Mouse (Mus musculus) CH12.LX (cell line): ENCODE measurements at regions not wholly inside any gene's neighbourhood (a gene's known extent, or its start where the extent isn't known, plus 50 kb on each side); places are given as distances from the start of the nearest gene placed in this dataset.

ENCODE experiments used
- DNase-seq: peaks from one replicate; pipeline ENCODE4 v3.0.0-alpha.2; 2013; ENCODE audit errors: extremely low read depth
- H3K27ac ChIP-seq: 2 replicates; pipeline ENCODE4 v1.5.1; 2012; ENCODE audit warnings: low read depth, mild to moderate bottlenecking, control low read depth, moderate library complexity; ENCODE audit not compliant: insufficient read depth
- H3K27me3 ChIP-seq: replicated peaks from 2 replicates; pipeline ENCODE3; 2012; ENCODE audit warnings: inconsistent platforms
- H3K36me3 ChIP-seq, 2 experiments: replicated peaks in 1 of 2; 2 replicates each; pipeline versions ENCODE3 to v1.6.1; 2012; ENCODE audit warnings: inconsistent platforms in 1 of 2, low read length in 1 of 2, mild to moderate bottlenecking in 1 of 2, mixed read lengths in 1 of 2, moderate library complexity in 1 of 2; ENCODE audit not compliant: control insufficient read depth in 1 of 2, insufficient read depth in 1 of 2
- H3K4me1 ChIP-seq, 2 experiments: 2 replicates each; pipeline ENCODE4 v1.6.1; 2012; ENCODE audit warnings: inconsistent platforms in 1 of 2, moderate library complexity in 1 of 2; ENCODE audit not compliant: insufficient read depth in 2 of 2, control insufficient read depth in 1 of 2
- H3K4me2 ChIP-seq: 2 replicates; pipeline ENCODE4 v1.6.1; 2012; ENCODE audit warnings: low read depth, mild to moderate bottlenecking, control low read depth; ENCODE audit not compliant: poor library complexity, insufficient read depth, severe bottlenecking
- H3K4me3 ChIP-seq, 3 experiments: fragments of 150-350 bp in 1 of 3; sonication (generic) in 1 of 3; replicated peaks in 1 of 3; 2 replicates each; pipeline versions ENCODE3 to v1.5.1; 2011 to 2012; ENCODE audit warnings: low read depth in 2 of 3, low read length in 2 of 3, mild to moderate bottlenecking in 2 of 3, moderate library complexity in 2 of 3, control low read depth in 1 of 3, improper control_type of control experiment in 1 of 3, inconsistent platforms in 1 of 3, mixed read lengths in 1 of 3; ENCODE audit not compliant: poor library complexity in 1 of 3
- H3K79me2 ChIP-seq: replicated peaks from 2 replicates; pipeline ENCODE4 v1.6.1; 2012; ENCODE audit warnings: mild to moderate bottlenecking, moderate library complexity; ENCODE audit not compliant: control insufficient read depth, poor library complexity, insufficient read depth, severe bottlenecking; ENCODE audit errors: extremely low read depth
- H3K9ac ChIP-seq: 2 replicates; pipeline ENCODE4 v1.6.1; 2012; ENCODE audit warnings: low read depth, mild to moderate bottlenecking, control low read depth, moderate library complexity; ENCODE audit not compliant: insufficient read depth
- H3K9me3 ChIP-seq: replicated peaks from 2 replicates; pipeline ENCODE3; 2012; ENCODE audit warnings: low read length, inconsistent platforms, mixed read lengths
- BHLHE40 ChIP-seq: IDR thresholded peaks from 2 replicates; pipeline ENCODE4 v1.6.1; 2011; ENCODE audit warnings: mild to moderate bottlenecking, low read depth, low read length, improper control_type of control experiment
- EP300 ChIP-seq: IDR thresholded peaks from 2 replicates; pipeline ENCODE4 v1.6.1; 2011; ENCODE audit warnings: low read length, improper control_type of control experiment
- ETS1 ChIP-seq: conservative IDR thresholded peaks from 2 replicates; pipeline ENCODE4 v1.6.1; 2012; ENCODE audit warnings: low read depth, mild to moderate bottlenecking, inconsistent platforms, low read length, improper control_type of control experiment, moderate library complexity
- GABPA ChIP-seq: IDR thresholded peaks from 2 replicates; pipeline ENCODE4 v1.6.1; 2012; ENCODE audit warnings: low read depth, low read length, improper control_type of control experiment, inconsistent platforms; ENCODE audit not compliant: insufficient replicate concordance
- JUND ChIP-seq: conservative IDR thresholded peaks from 2 replicates; pipeline ENCODE4 v1.6.1; 2011; ENCODE audit warnings: low read depth, low read length, improper control_type of control experiment
- KAT2A ChIP-seq: IDR thresholded peaks from 2 replicates; pipeline ENCODE4 v1.6.1; 2012; ENCODE audit warnings: low read length, improper control_type of control experiment, inconsistent platforms; ENCODE audit not compliant: insufficient replicate concordance
- MAX ChIP-seq: IDR thresholded peaks from 2 replicates; pipeline ENCODE4 v1.6.1; 2011; ENCODE audit warnings: low read length, improper control_type of control experiment
- MAZ ChIP-seq: IDR thresholded peaks from 2 replicates; pipeline ENCODE4 v1.6.1; 2012; ENCODE audit warnings: low read depth, mild to moderate bottlenecking, inconsistent platforms, low read length, improper control_type of control experiment, moderate library complexity
- NELFE ChIP-seq: IDR thresholded peaks from 2 replicates; pipeline ENCODE4 v1.6.1; 2011; ENCODE audit warnings: low read depth, low read length, improper control_type of control experiment
- POLR2A ChIP-seq: IDR thresholded peaks from 2 replicates; pipeline ENCODE4 v1.6.1; 2011; ENCODE audit warnings: low read depth, mild to moderate bottlenecking, improper control_type of control experiment, low read length
- POLR2AphosphoS2 ChIP-seq: IDR thresholded peaks from 2 replicates; pipeline ENCODE4 v1.6.1; 2011; ENCODE audit warnings: low read depth, low read length, improper control_type of control experiment
- RAD21 ChIP-seq: IDR thresholded peaks from 2 replicates; pipeline ENCODE4 v1.6.1; 2011; ENCODE audit warnings: low read depth, mild to moderate bottlenecking, low read length, improper control_type of control experiment, moderate library complexity
- SIN3A ChIP-seq: IDR thresholded peaks from 2 replicates; pipeline ENCODE4 v1.6.1; 2012; ENCODE audit warnings: low read length, improper control_type of control experiment, inconsistent platforms
- SMC3 ChIP-seq: IDR thresholded peaks from 2 replicates; pipeline ENCODE4 v1.6.1; 2011; ENCODE audit warnings: low read depth, low read length, improper control_type of control experiment
- UBTF ChIP-seq: IDR thresholded peaks from 2 replicates; pipeline ENCODE4 v1.6.1; 2012; ENCODE audit warnings: low read depth, mild to moderate bottlenecking, inconsistent platforms, low read length, improper control_type of control experiment, moderate library complexity
- USF1 ChIP-seq: IDR thresholded peaks from 2 replicates; pipeline ENCODE4 v1.6.1; 2014; ENCODE audit warnings: low read depth, mild to moderate bottlenecking, inconsistent platforms, low read length, improper control_type of control experiment
- USF2 ChIP-seq: conservative IDR thresholded peaks from 2 replicates; pipeline ENCODE4 v1.6.1; 2011; ENCODE audit warnings: low read depth, low read length, improper control_type of control experiment
- ZC3H11A ChIP-seq: IDR thresholded peaks from 2 replicates; pipeline ENCODE4 v1.6.1; 2012; ENCODE audit warnings: low read depth, mild to moderate bottlenecking, inconsistent platforms, low read length, improper control_type of control experiment
- ZKSCAN1 ChIP-seq: IDR thresholded peaks from 2 replicates; pipeline ENCODE4 v1.6.1; 2012; ENCODE audit warnings: low read depth, inconsistent platforms, low read length, improper control_type of control experiment, borderline replicate concordance
- ZNF384 ChIP-seq: IDR thresholded peaks from 2 replicates; pipeline ENCODE4 v1.6.1; 2012; ENCODE audit warnings: low read depth, low read length, improper control_type of control experiment, inconsistent platforms
- dilution Hi-C: fragments of 300-500 bp; cut with MboI; formaldehyde crosslinking; loops from 2 replicates; pipeline ENCODE4 v1.14.3; 2020; ENCODE audit warnings: low sequenced_read_pairs; ENCODE audit not compliant: extremely low pct_unique_long_range_greater_than_20kb, extremely low pct_ligation_motif_present
- in situ Hi-C: fragments of 300-500 bp; cut with MboI; formaldehyde crosslinking; loops from 3 replicates; pipeline ENCODE4 v1.14.3; 2019; ENCODE audit warnings: low sequenced_read_pairs, low pct_ligation_motif_present, low pct_unique_long_range_greater_than_20kb, mixed read lengths

- H3K4me2 ChIP-seq: no peak overlapping the region
- DNase-seq: no peak
- no peaks in the 10 kb centered on the region for H3K79me2 ChIP-seq
- H3K4me1 ChIP-seq: peaks cover 0 to 3% of the 10 kb centered on the region in 2 experiments; a peak in 2 of 4 replicates
- in situ Hi-C loops (no loop called here), dilution Hi-C loops (no loop called here)
- H3K4me3 ChIP-seq: no peak overlapping the region
- no peak overlapping the region for H3K9ac ChIP-seq
- H3K9me3 ChIP-seq: no peaks in the 10 kb centered on the region
- no peak overlapping the region for H3K27ac ChIP-seq
- H3K27me3 ChIP-seq: no peaks in the 10 kb centered on the region
- no peaks in the 10 kb centered on the region for H3K36me3 ChIP-seq
- no peak for TF ChIP-seq USF1
- no peak for TF ChIP-seq UBTF
- no peak for TF ChIP-seq RAD21
- no peak for TF ChIP-seq KAT2A
- TF ChIP-seq GABPA: no peak
- no peak for TF ChIP-seq MAX
- TF ChIP-seq POLR2A: no peak
- no peak for TF ChIP-seq MAZ
- TF ChIP-seq ZC3H11A: no peak
- no peak for TF ChIP-seq JUND
- no peak for TF ChIP-seq ZNF384
- no peak for TF ChIP-seq USF2
- TF ChIP-seq SIN3A: no peak
- no peak for TF ChIP-seq ETS1
- no peak for TF ChIP-seq EP300
- no peak for TF ChIP-seq BHLHE40
- no peak for TF ChIP-seq ZKSCAN1
These were observed 54.1 kb upstream of the Rell1 start for GRCm38 (mm10) chr5:64022633-64023323.

GRCm38 (mm10) chr5:64023324-64023650 is 54.6 kb upstream of the Rell1 start:
- H3K27me3 ChIP-seq: no peaks in the 10 kb centered on the region
- H3K27ac ChIP-seq: no peak overlapping the region
- no peak for DNase-seq
- H3K36me3 ChIP-seq: no peaks in the 10 kb centered on the region
- no peak overlapping the region for H3K4me2 ChIP-seq
- dilution Hi-C loops (no loop called here), in situ Hi-C loops (no loop called here)
- H3K4me1 ChIP-seq: peaks cover 0 to 3% of the 10 kb centered on the region in 2 experiments; a peak in 2 of 4 replicates
- TF ChIP-seq ETS1 (no peak), POLR2AphosphoS2 (no peak), SMC3 (no peak), JUND (no peak), ZNF384 (no peak), NELFE (no peak), USF2 (no peak)
- H3K4me3 ChIP-seq: no peak overlapping the region
- no peak overlapping the region for H3K9ac ChIP-seq
- H3K9me3 ChIP-seq: no peaks in the 10 kb centered on the region
- H3K79me2 ChIP-seq: no peaks in the 10 kb centered on the region
